ENCODE assay signal across 15 mouse cellular contexts in genomic region chr7:3368311-3368710, GRCm38 (mm10). TPM values are rescaled to one million over a fixed set of nuclear protein-coding genes. Genes with fewer than 3 reads are reported as not detected.
DNase-seq lines count a peak whose midpoint lies in the region; ATAC-seq and TF ChIP-seq lines count a peak whose summit lies in the region.
"Had no signal": no experiment of that assay in that cellular context is flagged by ENCODE, and none has a peak within 500 bp of the region (broad histone marks: within the 10 kb centered on the region; RNA-seq: fewer than 3 reads in every experiment).

No protein-coding gene starts in this region.

- H3K27me3 ChIP-seq in hindbrain, embryonic 10.5 days (ENCODE audit: insufficient read depth, poor library complexity, severe bottlenecking): peaks cover 35% of the 10 kb centered on the region
- H3K27me3 ChIP-seq in hindbrain, embryonic 14.5 days (ENCODE audit: control insufficient read depth, insufficient read depth, low read length): no peaks in the 10 kb centered on the region; the same call in 1 of the 2 replicates
- H3K27me3 ChIP-seq in embryonic facial prominence, embryonic 11.5 days (ENCODE audit: control insufficient read depth, insufficient read depth, low read length): peaks cover 5% of the 10 kb centered on the region; the same call in 1 of the 2 replicates
- H3K27me3 ChIP-seq in hindbrain, postnatal 0 days (ENCODE audit: insufficient read depth, low read length): no peaks in the 10 kb centered on the region
- H3K27me3 ChIP-seq: CH12.LX had no signal

- no peak for ATAC-seq in hindbrain, embryonic 14.5 days (ENCODE audit: low FRiP score)
- ATAC-seq in embryonic facial prominence, embryonic 11.5 days (replicated peaks; ENCODE audit: insufficient number of reproducible peaks, low FRiP score, low TSS enrichment, low read depth): no peak
- ATAC-seq in hindbrain, postnatal 0 days: peak; percentile 48

- no peaks in the 10 kb centered on the region for H3K9me3 ChIP-seq in hindbrain, embryonic 10.5 days
- no peaks in the 10 kb centered on the region for H3K9me3 ChIP-seq in hindbrain, embryonic 14.5 days (ENCODE audit: control insufficient read depth, low read length)
- no peaks in the 10 kb centered on the region for H3K9me3 ChIP-seq in ES-E14 (ENCODE audit: control insufficient read depth, insufficient read depth, low read depth, low read length)
- H3K9me3 ChIP-seq in embryonic facial prominence, embryonic 11.5 days (replicated peaks; ENCODE audit: control insufficient read depth, low read length): no peaks in the 10 kb centered on the region
- H3K9me3 ChIP-seq in hindbrain, postnatal 0 days (ENCODE audit: low read length): no peaks in the 10 kb centered on the region

- no peak for TF ChIP-seq CTCF in hindbrain, postnatal 0 days (IDR thresholded peaks at IDR 0.05; ENCODE audit: low read depth)

- peak; percentile 15 for DNase-seq in hindbrain, embryonic 10.5 days (ENCODE audit: low spot score)
- DNase-seq in hindbrain, embryonic 14.5 days (ENCODE audit: low spot score): no peak
- no peak for DNase-seq in ES-E14 (ENCODE audit: low read depth, low spot score)
- peak; percentile 13 for DNase-seq in embryonic facial prominence, embryonic 11.5 days (ENCODE audit: low spot score)
- DNase-seq in hindbrain, postnatal 0 days (ENCODE audit: low spot score): no peak
- DNase-seq in MN1 (ENCODE audit: low spot score): no peak
- DNase-seq in left cerebral cortex, postnatal 36 days (ENCODE audit: low spot score in 2 of 2): no peak
- no peak for DNase-seq in right cerebral cortex, postnatal 36 days (ENCODE audit: low spot score in 2 of 2)
- DNase-seq: cerebellum, postnatal 36 days; kidney, adult 18-20 months; lung, postnatal 14 days had no signal

- H3K9ac ChIP-seq in hindbrain, embryonic 14.5 days: no peak overlapping the region
- peak overlapping the region; percentile 81; the same call in 1 of the 2 replicates for H3K9ac ChIP-seq in ES-E14 (ENCODE audit: insufficient read depth, low read depth, low read length, poor library complexity, severe bottlenecking)
- no peak overlapping the region for H3K9ac ChIP-seq in embryonic facial prominence, embryonic 11.5 days (replicated peaks; ENCODE audit: low read length)
- H3K9ac ChIP-seq in hindbrain, postnatal 0 days (replicated peaks; ENCODE audit: low read length): no peak overlapping the region

- intact Hi-C loops in left cerebral cortex, postnatal 36 days (cut with DNase I): no loop called here

- H3K4me1 ChIP-seq in hindbrain, embryonic 10.5 days (replicated peaks): peaks cover 25% of the 10 kb centered on the region
- no peaks in the 10 kb centered on the region for H3K4me1 ChIP-seq in hindbrain, embryonic 14.5 days (replicated peaks; ENCODE audit: control insufficient read depth, insufficient read depth, low read length)
- peaks cover 13 to 31% of the 10 kb centered on the region in 2 experiments for H3K4me1 ChIP-seq in ES-E14 (ENCODE audit: control insufficient read depth in 2 of 2, insufficient read depth in 2 of 2, low read length in 2 of 2, poor library complexity in 1 of 2)
- 0 out of 2 replicates have a peak, but pooled peaks cover 2% of the 10 kb centered on the region for H3K4me1 ChIP-seq in embryonic facial prominence, embryonic 11.5 days (ENCODE audit: control insufficient read depth, insufficient read depth, low read length)
- H3K4me1 ChIP-seq in hindbrain, postnatal 0 days (ENCODE audit: insufficient read depth, low read length): 0 out of 2 replicates have a peak, but pooled peaks cover 3% of the 10 kb centered on the region

- WGBS in hindbrain, embryonic 10.5 days: 25% methylated on average over 12 of the region's 12 CpGs
- 31% methylated on average over 12 of the region's 12 CpGs for WGBS in hindbrain, embryonic 14.5 days
- 31% methylated on average over 12 of the region's 12 CpGs for WGBS in embryonic facial prominence, embryonic 11.5 days
- 33% methylated on average over 12 of the region's 12 CpGs for WGBS in hindbrain, postnatal 0 days

- H3K27ac ChIP-seq in hindbrain, embryonic 10.5 days: no peak overlapping the region
- H3K27ac ChIP-seq in hindbrain, embryonic 14.5 days: no peak overlapping the region
- peak overlapping the region; percentile 98 for H3K27ac ChIP-seq in ES-E14 (ENCODE audit: insufficient read depth, low read depth, low read length, poor library complexity, severe bottlenecking)
- H3K27ac ChIP-seq in embryonic facial prominence, embryonic 11.5 days (replicated peaks; ENCODE audit: low read depth, low read length): no peak overlapping the region
- H3K27ac ChIP-seq in hindbrain, postnatal 0 days: no peak overlapping the region

- peaks cover 37% of the 10 kb centered on the region for H3K36me3 ChIP-seq in hindbrain, embryonic 10.5 days
- peaks cover 20% of the 10 kb centered on the region for H3K36me3 ChIP-seq in hindbrain, embryonic 14.5 days (replicated peaks; ENCODE audit: control insufficient read depth, insufficient read depth)
- H3K36me3 ChIP-seq in ES-E14 (ENCODE audit: control insufficient read depth, insufficient read depth, low read length, poor library complexity, severe bottlenecking): no peaks in the 10 kb centered on the region; the same call in 1 of the 2 replicates
- no peaks in the 10 kb centered on the region for H3K36me3 ChIP-seq in embryonic facial prominence, embryonic 11.5 days (replicated peaks; ENCODE audit: control insufficient read depth, insufficient read depth, low read depth, low read length)
- peaks cover 6% of the 10 kb centered on the region; the same call in 1 of the 2 replicates for H3K36me3 ChIP-seq in hindbrain, postnatal 0 days (ENCODE audit: insufficient read depth, low read length)

- H3K4me2 ChIP-seq in hindbrain, embryonic 14.5 days (replicated peaks): no peak overlapping the region
- no peak overlapping the region for H3K4me2 ChIP-seq in embryonic facial prominence, embryonic 11.5 days (ENCODE audit: low read depth, low read length)
- no peak overlapping the region for H3K4me2 ChIP-seq in hindbrain, postnatal 0 days (ENCODE audit: low read depth, low read length)

- no peak overlapping the region for H3K4me3 ChIP-seq in hindbrain, embryonic 10.5 days
- H3K4me3 ChIP-seq in hindbrain, embryonic 14.5 days (replicated peaks; ENCODE audit: low read length): no peak overlapping the region
- peak overlapping the region; percentile 3 to 83; a peak in 3 of 4 replicates for H3K4me3 ChIP-seq in ES-E14 (ENCODE audit: insufficient read depth in 1 of 2, low read depth in 1 of 2, low read length in 2 of 2, poor library complexity in 1 of 2, severe bottlenecking in 1 of 2)
- no peak overlapping the region for H3K4me3 ChIP-seq in embryonic facial prominence, embryonic 11.5 days (ENCODE audit: low read depth, low read length)
- H3K4me3 ChIP-seq in hindbrain, postnatal 0 days (ENCODE audit: low read length): no peak overlapping the region
- H3K4me3 ChIP-seq: myocyte had no signal

- in situ Hi-C loops in ES-E14 (cut with MboI; ENCODE audit: low sequenced_read_pairs in 2 of 2, unreplicated experiment in 2 of 2): no loop called here

TF ChIP-seq in ES-E14, 5 proteins besides CTCF, POLR2A, EP300 and RAD21:
- TF ChIP-seq HCFC1 (IDR thresholded peaks at IDR 0.05; ENCODE audit: borderline replicate concordance, insufficient read depth, low read length): no peak
- no peak for TF ChIP-seq CHD2 (IDR thresholded peaks at IDR 0.05; ENCODE audit: low read depth, low read length)
- TF ChIP-seq ZNF384 (IDR thresholded peaks at IDR 0.05; ENCODE audit: low read depth, low read length): no peak
- TF ChIP-seq MAFK (IDR thresholded peaks at IDR 0.05; ENCODE audit: insufficient read depth, low read depth, low read length): no peak
- TF ChIP-seq ZC3H11A (IDR thresholded peaks at IDR 0.05; ENCODE audit: borderline replicate concordance, low read depth, low read length): no peak

RNA-seq across cellular contexts. Expression of gene Cacng8, which starts 22.2 kb away (rescaled TPM):
- 5.5 and 7.8 TPM in 2 replicates for polyA plus RNA-seq in hindbrain, embryonic 10.5 days (2016; fragmentation: Nextera tagmentation; extraction: Ambion mirVana)
- polyA plus RNA-seq in hindbrain, embryonic 14.5 days (2014; fragmentation: Nextera tagmentation; extraction: Ambion mirVana): 9.6 and 11.5 TPM in 2 replicates
- 7.8 and 9.8 TPM in 2 replicates for total RNA-seq in ES-E14 (2012; rRNA removed)
- 4.7 and 6.5 TPM in 2 replicates for polyA plus RNA-seq in embryonic facial prominence, embryonic 11.5 days (2014; fragmentation: Nextera tagmentation; extraction: Ambion mirVana)
- total RNA-seq in hindbrain, postnatal 0 days (2014; rRNA removed): 36.5 and 49.0 TPM in 2 replicates
- 15.0 and 16.1 TPM in 2 replicates for polyA plus RNA-seq in hindbrain, postnatal 0 days (2015; fragmentation: Nextera tagmentation; extraction: Ambion mirVana)
- total RNA-seq in left cerebral cortex, postnatal 36 days (2021): 100 to 1,000 TPM; 163 to 186 TPM
- total RNA-seq: granulocyte monocyte progenitor cell, adult 5-6 weeks had no signal

RNA-seq across cellular contexts. Expression of gene Cacng7, which starts 35.6 kb away (rescaled TPM):
- 2.2 TPM in 2 replicates for polyA plus RNA-seq in hindbrain, embryonic 10.5 days (2016; fragmentation: Nextera tagmentation; extraction: Ambion mirVana)
- 3.4 and 4.2 TPM in 2 replicates for polyA plus RNA-seq in hindbrain, embryonic 14.5 days (2014; fragmentation: Nextera tagmentation; extraction: Ambion mirVana)
- total RNA-seq in ES-E14 (2012; rRNA removed): 14.4 and 16.0 TPM in 2 replicates
- 2.6 and 2.9 TPM in 2 replicates for polyA plus RNA-seq in embryonic facial prominence, embryonic 11.5 days (2014; fragmentation: Nextera tagmentation; extraction: Ambion mirVana)
- total RNA-seq in hindbrain, postnatal 0 days (2014; rRNA removed): 115 and 116 TPM in 2 replicates
- polyA plus RNA-seq in hindbrain, postnatal 0 days (2015; fragmentation: Nextera tagmentation; extraction: Ambion mirVana): 4.0 and 4.6 TPM in 2 replicates
- total RNA-seq in left cerebral cortex, postnatal 36 days (2021): 100 to 1,000 TPM; 182 to 196 TPM
- total RNA-seq: granulocyte monocyte progenitor cell, adult 5-6 weeks had no signal

RNA-seq across cellular contexts. Expression of gene Cacng6, which starts 55.7 kb away (rescaled TPM):
- 0.12 TPM in 1 of 2 replicates, not detected in the other for polyA plus RNA-seq in hindbrain, embryonic 10.5 days (2016; fragmentation: Nextera tagmentation; extraction: Ambion mirVana)
- polyA plus RNA-seq in hindbrain, embryonic 14.5 days (2014; fragmentation: Nextera tagmentation; extraction: Ambion mirVana): not detected in 2 replicates
- 5.8 and 6.1 TPM in 2 replicates for total RNA-seq in ES-E14 (2012; rRNA removed)
- 0.34 TPM in 1 of 2 replicates, not detected in the other for polyA plus RNA-seq in embryonic facial prominence, embryonic 11.5 days (2014; fragmentation: Nextera tagmentation; extraction: Ambion mirVana)
- not detected in 2 replicates for total RNA-seq in hindbrain, postnatal 0 days (2014; rRNA removed)
- 0.26 and 0.28 TPM in 2 replicates for polyA plus RNA-seq in hindbrain, postnatal 0 days (2015; fragmentation: Nextera tagmentation; extraction: Ambion mirVana)
- total RNA-seq in left cerebral cortex, postnatal 36 days (2021): 1 to 10 TPM; 1.2 to 1.9 TPM
- total RNA-seq: CH12.LX; granulocyte monocyte progenitor cell, adult 5-6 weeks had no signal
- polyA plus RNA-seq: urinary bladder, adult 2 months had no signal

Comparison
In these comparisons a context has a peak if more than half of its experiments do, and no peak if none do; other contexts are left out.
1. DNase-seq: peak in hindbrain, embryonic 10.5 days (single experiment) and embryonic facial prominence, embryonic 11.5 days (single experiment); none in hindbrain, embryonic 14.5 days (single experiment), ES-E14 (single experiment), hindbrain, postnatal 0 days (single experiment), MN1 (single experiment), left cerebral cortex, postnatal 36 days (0 of 2) and right cerebral cortex, postnatal 36 days (0 of 2).
2. H3K4me3 ChIP-seq: peak in ES-E14 (2 of 2); none in hindbrain, embryonic 10.5 days (single experiment), hindbrain, embryonic 14.5 days (single experiment), embryonic facial prominence, embryonic 11.5 days (single experiment) and hindbrain, postnatal 0 days (single experiment).